Mouse (Mus musculus): ENCODE measurements around the gene Ttll1.

DNA sequence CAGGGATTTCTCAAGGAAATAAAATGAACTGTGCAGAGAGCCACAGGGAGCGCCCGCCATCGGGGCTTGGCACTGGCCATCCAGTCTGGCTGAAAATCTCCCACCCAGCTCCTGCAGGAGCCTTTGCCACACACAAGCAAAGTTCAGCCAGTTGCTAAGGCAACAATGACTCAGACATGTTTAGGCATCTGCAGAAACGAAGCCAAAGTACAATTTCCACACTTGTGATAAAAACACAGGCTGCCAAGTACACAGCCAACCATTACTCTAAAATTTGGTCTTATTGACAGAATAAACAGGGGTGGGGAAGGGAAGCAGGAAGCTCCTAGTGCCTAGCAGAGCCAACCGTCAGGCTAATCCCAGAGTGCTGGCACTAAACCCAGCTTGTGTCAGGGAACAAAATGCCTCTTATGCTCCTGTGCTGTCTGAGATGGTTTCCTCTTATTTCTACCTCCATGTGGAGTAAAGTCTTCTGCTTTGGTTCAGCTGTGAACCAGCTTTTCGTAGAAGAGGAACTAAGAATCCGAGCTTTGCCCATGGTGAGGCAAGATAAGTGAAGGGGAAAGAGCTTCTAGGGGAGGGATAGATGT is 59.0 kb downstream of the Ttll1 start:
- TF ChIP-seq CTCF (IDR thresholded peaks at IDR 0.05; ENCODE audit: low read depth, low read length) = no peak
- no peak for TF ChIP-seq POLR2A (IDR thresholded peaks at IDR 0.05; ENCODE audit: extremely low read depth, insufficient read depth, low read length)

Measured in liver, adult 2 months (tissue).